In the genomic region with DNA sequence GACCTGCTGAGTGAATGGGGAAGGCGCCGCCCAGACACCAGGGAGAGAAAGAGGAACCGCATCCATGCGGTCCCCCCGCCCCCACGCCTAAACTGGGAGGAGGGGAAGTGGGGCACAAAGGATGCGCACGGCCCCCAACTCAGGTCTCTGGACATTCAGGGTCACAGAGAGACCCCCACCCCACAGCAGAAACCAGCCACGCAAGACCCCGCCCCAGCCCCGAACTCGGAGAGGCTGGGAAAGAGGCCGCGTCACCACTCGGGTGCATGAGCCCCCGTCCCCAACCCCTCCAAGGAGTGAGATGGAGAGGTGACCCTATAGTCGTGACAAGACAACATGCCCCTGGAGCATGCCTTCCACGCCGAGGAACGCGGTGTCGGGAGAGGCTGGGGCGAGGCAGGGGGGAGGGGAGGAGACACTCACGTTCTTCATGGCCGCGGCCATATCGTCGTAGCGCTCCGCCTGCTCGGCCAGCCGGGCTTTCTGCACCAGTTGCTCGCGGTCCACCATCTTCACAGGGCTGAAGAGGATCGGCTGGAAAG, we compare ENCODE assay signal across 8 mouse cellular contexts. TPM values are rescaled to one million over a fixed set of nuclear protein-coding genes. Genes with fewer than 3 reads are reported as not detected.
DNase-seq lines count a peak whose midpoint lies in the region; ATAC-seq and TF ChIP-seq lines count a peak whose summit lies in the region.

No protein-coding gene starts in this region.

- peak overlapping the region; percentile 57 for H3K4me2 ChIP-seq in hindbrain, embryonic 11.5 days (replicated peaks; ENCODE audit: low read depth, low read length)

- no peaks in the 10 kb centered on the region for H3K27me3 ChIP-seq in testis, adult 2 months (ENCODE audit: control insufficient read depth, insufficient read depth, low read length)
- H3K27me3 ChIP-seq in hindbrain, embryonic 11.5 days (ENCODE audit: control insufficient read depth, insufficient read depth, low read length), result no peaks in the 10 kb centered on the region

- no peak for TF ChIP-seq POLR2A in testis, adult 2 months (IDR thresholded peaks at IDR 0.05; ENCODE audit: control insufficient read depth, low read depth, low read length)

- TF ChIP-seq CTCF in testis, adult 2 months (IDR thresholded peaks at IDR 0.05; ENCODE audit: control insufficient read depth, insufficient read depth, insufficient replicate concordance, low read depth, low read length), result no peak

- H3K36me3 ChIP-seq in testis, adult 2 months (ENCODE audit: control insufficient read depth, insufficient read depth, low read length), result no peaks in the 10 kb centered on the region
- H3K36me3 ChIP-seq in hindbrain, embryonic 11.5 days (ENCODE audit: control insufficient read depth, insufficient read depth, low read length), result 0 out of 2 replicates have a peak, but pooled peaks cover 5% of the 10 kb centered on the region

- no peak for DNase-seq in testis, postnatal 14 days (ENCODE audit: low spot score)
- peak; percentile 88 for DNase-seq in cerebellum, adult 9-11 months
- DNase-seq in frontal cortex, postnatal 10 days (ENCODE audit: low spot score in 2 of 2), result peak; percentile 80 to 85
- DNase-seq in hindbrain, embryonic 11.5 days (ENCODE audit: low spot score), result peak; percentile 84
- peak; percentile 45 to 77 for DNase-seq in left cerebral cortex, adult 9 months (ENCODE audit: low spot score in 2 of 2)
- DNase-seq in lung, postnatal 4 days, result peak; percentile 69 to 76
- peak; percentile 59 to 69 for DNase-seq in right cerebral cortex, postnatal 36 days (ENCODE audit: low spot score in 2 of 2)

- ATAC-seq in hindbrain, embryonic 11.5 days (ENCODE audit: low FRiP score), result peak; percentile 77

- peak overlapping the region; percentile 96 for H3K9ac ChIP-seq in hindbrain, embryonic 11.5 days (ENCODE audit: low read depth, low read length)

- H3K4me1 ChIP-seq in testis, adult 2 months (ENCODE audit: control insufficient read depth, insufficient read depth, low read length), result peaks cover 9% of the 10 kb centered on the region
- peaks cover 2% of the 10 kb centered on the region; the same call in 1 of the 2 replicates for H3K4me1 ChIP-seq in hindbrain, embryonic 11.5 days (replicated peaks; ENCODE audit: control insufficient read depth, insufficient read depth, low read length)

- H3K9me3 ChIP-seq in hindbrain, embryonic 11.5 days (ENCODE audit: control insufficient read depth, low read length), result no peaks in the 10 kb centered on the region

- H3K4me3 ChIP-seq in testis, adult 2 months (ENCODE audit: control insufficient read depth, low read depth, low read length), result peak overlapping the region; percentile 94
- H3K4me3 ChIP-seq in hindbrain, embryonic 11.5 days (ENCODE audit: low read depth, low read length), result peak overlapping the region; percentile 98

- peak overlapping the region; percentile 80 for H3K27ac ChIP-seq in testis, adult 2 months (ENCODE audit: control insufficient read depth, insufficient read depth, low read depth, low read length)
- H3K27ac ChIP-seq in hindbrain, embryonic 11.5 days (ENCODE audit: low read depth, low read length), result peak overlapping the region; percentile 93

- WGBS in hindbrain, embryonic 11.5 days, result under 1% methylated on average over 33 of the region's 35 CpGs

RNA-seq across cellular contexts. Expression of a gene that starts 0.4 kb away (rescaled TPM):
- polyA plus RNA-seq in testis, adult 2 months (2012; rRNA removed), result 13.3 and 17.8 TPM in 2 replicates
- 204 and 208 TPM in 2 replicates for polyA plus RNA-seq in hindbrain, embryonic 11.5 days (2014; fragmentation: Nextera tagmentation; extraction: Ambion mirVana)

RNA-seq across cellular contexts. Expression of a gene that starts 40.4 kb away (rescaled TPM):
- polyA plus RNA-seq in testis, adult 2 months (2012; rRNA removed), result 0.62 and 0.63 TPM in 2 replicates
- 1.6 and 2.4 TPM in 2 replicates for polyA plus RNA-seq in hindbrain, embryonic 11.5 days (2014; fragmentation: Nextera tagmentation; extraction: Ambion mirVana)

RNA-seq across cellular contexts. Expression of a gene that starts 45.9 kb away (rescaled TPM):
- 0.79 and 1.0 TPM in 2 replicates for polyA plus RNA-seq in testis, adult 2 months (2012; rRNA removed)
- polyA plus RNA-seq in hindbrain, embryonic 11.5 days (2014; fragmentation: Nextera tagmentation; extraction: Ambion mirVana), result not detected in 2 replicates

RNA-seq across cellular contexts. Expression of a gene that starts 46.3 kb away (rescaled TPM):
- 49.6 and 51.0 TPM in 2 replicates for polyA plus RNA-seq in testis, adult 2 months (2012; rRNA removed)
- polyA plus RNA-seq in hindbrain, embryonic 11.5 days (2014; fragmentation: Nextera tagmentation; extraction: Ambion mirVana), result 16.6 and 26.1 TPM in 2 replicates

Comparison
In these comparisons a context has a peak if more than half of its experiments do, and no peak if none do; other contexts are left out.
1. RNA of a gene that starts 0.4 kb away (polyA plus RNA-seq): 204 to 208 TPM in hindbrain, embryonic 11.5 days; 13.3 to 17.8 TPM in testis, adult 2 months; every median in the first group is over 10 times any median in the second.